In the genomic region with DNA sequence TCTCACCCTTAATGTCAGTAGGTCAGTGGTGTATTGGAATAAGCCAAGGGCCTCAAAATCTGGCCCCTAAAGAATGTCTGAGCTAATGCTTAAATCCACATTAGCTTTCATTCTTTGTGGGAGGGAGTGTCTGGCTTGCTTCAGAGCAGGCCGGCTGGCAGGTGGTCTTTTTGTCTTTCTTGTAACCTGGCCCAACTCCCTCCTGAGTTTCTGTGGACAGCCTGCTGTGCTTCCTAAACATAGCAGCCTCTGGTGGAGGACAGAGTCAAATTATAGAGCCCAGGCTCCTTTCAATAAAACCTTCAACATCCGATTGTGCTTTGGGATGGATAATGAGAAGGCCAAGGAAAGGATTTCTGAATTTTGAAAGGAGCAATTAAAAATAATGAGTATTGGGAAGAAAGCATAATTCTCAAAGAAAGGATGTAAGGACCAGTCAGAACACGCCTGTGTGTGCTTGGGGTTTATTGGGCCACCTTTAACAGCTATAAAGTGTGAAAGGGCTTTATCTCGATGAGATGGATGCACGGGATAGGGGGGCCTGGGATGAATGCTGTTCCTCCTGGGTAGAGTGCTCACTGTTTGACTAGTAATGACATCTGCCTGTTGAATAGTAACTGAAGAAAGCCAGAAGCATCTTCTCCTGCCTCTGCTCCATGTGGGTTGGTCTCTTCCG, we compare ENCODE assay signal across 29 mouse cellular contexts.
DNase-seq lines count a peak whose midpoint lies in the region; ATAC-seq and TF ChIP-seq lines count a peak whose summit lies in the region.
"Had no signal": no experiment of that assay in that cellular context is flagged by ENCODE, and none has a peak within 500 bp of the region (broad histone marks: within the 10 kb centered on the region; RNA-seq: fewer than 3 reads in every experiment).

No protein-coding gene starts in this region.

- peak; percentile 47; the same call in 1 of the 2 replicates for ATAC-seq in midbrain, embryonic 12.5 days (ENCODE audit: low FRiP score, low read depth)
- ATAC-seq in midbrain, postnatal 0 days (ENCODE audit: low FRiP score), result no peak
- ATAC-seq in forebrain, embryonic 14.5 days, result peak; percentile 74; the same call in 1 of the 2 replicates
- ATAC-seq: activated CD4-positive, CD25-positive, alpha-beta regulatory T cell, adult 4 months; intestine, postnatal 0 days; Patski had no signal

- H3K4me3 ChIP-seq in midbrain, embryonic 12.5 days, result no peak overlapping the region
- H3K4me3 ChIP-seq in midbrain, postnatal 0 days (ENCODE audit: low read depth, low read length), result no peak overlapping the region
- H3K4me3 ChIP-seq in forebrain, embryonic 14.5 days (ENCODE audit: low read depth, low read length), result no peak overlapping the region
- H3K4me3 ChIP-seq: embryonic facial prominence, embryonic 13.5 days; erythroblast, embryonic 14.5 days; heart, adult 2 months; hindbrain, embryonic 12.5 days; layer of hippocampus, adult 2 months; midbrain, embryonic 10.5 days; neural tube, embryonic 12.5 days had no signal

- no peaks in the 10 kb centered on the region for H3K36me3 ChIP-seq in midbrain, embryonic 12.5 days
- H3K36me3 ChIP-seq in midbrain, postnatal 0 days (ENCODE audit: insufficient read depth, low read length), result no peaks in the 10 kb centered on the region
- no peaks in the 10 kb centered on the region for H3K36me3 ChIP-seq in forebrain, embryonic 14.5 days (ENCODE audit: control insufficient read depth, insufficient read depth, low read length)
- H3K36me3 ChIP-seq: embryonic facial prominence, embryonic 13.5 days; G1E; hindbrain, embryonic 12.5 days; midbrain, embryonic 10.5 days; neural tube, embryonic 12.5 days had no signal

- H3K9ac ChIP-seq in midbrain, embryonic 12.5 days (replicated peaks), result no peak overlapping the region
- H3K9ac ChIP-seq in midbrain, postnatal 0 days (replicated peaks; ENCODE audit: low read length, poor library complexity, severe bottlenecking), result no peak overlapping the region
- H3K9ac ChIP-seq in forebrain, embryonic 14.5 days (ENCODE audit: low read length), result no peak overlapping the region
- H3K9ac ChIP-seq: embryonic facial prominence, embryonic 13.5 days; hindbrain, embryonic 12.5 days; neural tube, embryonic 12.5 days had no signal

- no peak for TF ChIP-seq CTCF in midbrain, postnatal 0 days (IDR thresholded peaks at IDR 0.05)
- TF ChIP-seq CTCF in brain, embryonic 14.5 days (IDR thresholded peaks at IDR 0.05; ENCODE audit: borderline replicate concordance, extremely low read depth, insufficient read depth, insufficient read length), result no peak

- H3K27me3 ChIP-seq in midbrain, embryonic 12.5 days, result no peaks in the 10 kb centered on the region
- H3K27me3 ChIP-seq in midbrain, postnatal 0 days (ENCODE audit: insufficient read depth, low read length), result no peaks in the 10 kb centered on the region
- no peaks in the 10 kb centered on the region for H3K27me3 ChIP-seq in forebrain, embryonic 14.5 days (replicated peaks; ENCODE audit: control insufficient read depth, insufficient read depth, low read length)
- H3K27me3 ChIP-seq: embryonic facial prominence, embryonic 13.5 days; hindbrain, embryonic 12.5 days; neural tube, embryonic 12.5 days; Patski had no signal

- TF ChIP-seq POLR2A in brain, embryonic 14.5 days (IDR thresholded peaks at IDR 0.05; ENCODE audit: borderline replicate concordance, extremely low read depth, insufficient read depth, insufficient read length, poor library complexity, severe bottlenecking), result no peak

- peaks cover 11% of the 10 kb centered on the region; the same call in 1 of the 2 replicates for H3K4me1 ChIP-seq in midbrain, embryonic 12.5 days
- H3K4me1 ChIP-seq in midbrain, postnatal 0 days (ENCODE audit: insufficient read depth, low read length), result no peaks in the 10 kb centered on the region
- no peaks in the 10 kb centered on the region for H3K4me1 ChIP-seq in forebrain, embryonic 14.5 days (ENCODE audit: control insufficient read depth, insufficient read depth, low read length)
- H3K4me1 ChIP-seq: embryonic facial prominence, embryonic 13.5 days; hindbrain, embryonic 12.5 days; neural tube, embryonic 12.5 days had no signal

- WGBS in midbrain, embryonic 12.5 days, result 16% methylated on average over 6 of the region's 6 CpGs
- WGBS in midbrain, postnatal 0 days, result 35% methylated on average over 6 of the region's 6 CpGs
- 3% methylated on average over 6 of the region's 6 CpGs for WGBS in forebrain, embryonic 14.5 days

- peaks cover 8% of the 10 kb centered on the region; the same call in 1 of the 2 replicates for H3K9me3 ChIP-seq in midbrain, embryonic 12.5 days
- H3K9me3 ChIP-seq in midbrain, postnatal 0 days (ENCODE audit: low read length), result no peaks in the 10 kb centered on the region
- H3K9me3 ChIP-seq in forebrain, embryonic 14.5 days (replicated peaks; ENCODE audit: control insufficient read depth, low read length), result peaks cover 7% of the 10 kb centered on the region

- peak; percentile 12 for DNase-seq in embryo, embryonic 10 days (ENCODE audit: low spot score)
- DNase-seq in embryo, embryonic 9.5 days (ENCODE audit: extremely low spot score), result no peak
- no peak for DNase-seq in midbrain, postnatal 0 days (ENCODE audit: low spot score)
- DNase-seq in brain, embryonic 14.5 days (ENCODE audit: low read depth), result peak; percentile 83
- DNase-seq in forebrain, embryonic 14.5 days (ENCODE audit: low spot score), result peak; percentile 65
- DNase-seq in gastrocnemius, adult 8-10 months (ENCODE audit: low spot score in 2 of 2), result no peak
- no peak for DNase-seq in thymus, postnatal 25 days
- DNase-seq: adrenal gland, adult 8-10 months; cerebellum, adult 18-20 months; cerebellum, postnatal 36 days; gastrocnemius, postnatal 25 days; heart, adult 2 months; kidney, postnatal 25 days; lung, adult 18-20 months; lung, postnatal 10 days; right cerebral cortex, adult 18-20 months; right cerebral cortex, postnatal 4 days; thymus, postnatal 36 days had no signal

- no peak overlapping the region for H3K27ac ChIP-seq in midbrain, embryonic 12.5 days (replicated peaks)
- H3K27ac ChIP-seq in midbrain, postnatal 0 days (ENCODE audit: low read depth, low read length), result no peak overlapping the region
- H3K27ac ChIP-seq in forebrain, embryonic 14.5 days (ENCODE audit: low read depth, low read length), result no peak overlapping the region
- H3K27ac ChIP-seq: embryonic facial prominence, embryonic 13.5 days; heart, adult 2 months; hindbrain, embryonic 12.5 days; layer of hippocampus, adult 2 months; midbrain, embryonic 10.5 days; neural tube, embryonic 12.5 days had no signal

- H3K4me2 ChIP-seq in midbrain, embryonic 12.5 days (replicated peaks), result no peak overlapping the region
- no peak overlapping the region for H3K4me2 ChIP-seq in midbrain, postnatal 0 days (ENCODE audit: low read depth, low read length, poor library complexity, severe bottlenecking)
- no peak overlapping the region for H3K4me2 ChIP-seq in forebrain, embryonic 14.5 days (ENCODE audit: low read length)
- H3K4me2 ChIP-seq: embryonic facial prominence, embryonic 13.5 days; hindbrain, embryonic 12.5 days; neural tube, embryonic 12.5 days had no signal

Comparison
In these comparisons a context has a peak if more than half of its experiments do, and no peak if none do; other contexts are left out.
1. DNase-seq: peak in embryo, embryonic 10 days (single experiment), brain, embryonic 14.5 days (single experiment) and forebrain, embryonic 14.5 days (single experiment); none in embryo, embryonic 9.5 days (single experiment), midbrain, postnatal 0 days (single experiment), gastrocnemius, adult 8-10 months (0 of 2) and thymus, postnatal 25 days (single experiment).